Mouse (Mus musculus): ENCODE measurements around the gene Mprip. TPM values are rescaled to one million over a fixed set of nuclear protein-coding genes. Genes with fewer than 3 reads are reported as not detected.
A peak's percentile ranks its signal among the peaks of the same experiment; 100 is the strongest.

The Mprip gene
- polyA plus RNA-seq, 1 experiment = 111 TPM

- no peak for TF ChIP-seq CTCF (IDR thresholded peaks at IDR 0.05; ENCODE audit: insufficient read depth, low read depth, low read length)
- no peak for TF ChIP-seq POLR2A (IDR thresholded peaks at IDR 0.05; ENCODE audit: insufficient read depth, low read depth, low read length)
- Histone ChIP-seq H3K4me3 (ENCODE audit: insufficient read depth, low read depth, low read length) (no peak overlapping the region), H3K27ac (ENCODE audit: insufficient read depth, low read depth, low read length) (no peak overlapping the region), H3K4me1 (ENCODE audit: control insufficient read depth, insufficient read depth, low read length) (no peaks in the 10 kb centered on the region)
- 60% methylated on average over 7 of the region's 7 CpGs for WGBS
Observed at GRCm38 (mm10) chr11:59645036-59645435, 16.1 kb upstream of the Mprip start.

- Histone ChIP-seq H3K27ac (ENCODE audit: insufficient read depth, low read depth, low read length) (no peak overlapping the region), H3K4me3 (ENCODE audit: insufficient read depth, low read depth, low read length) (no peak overlapping the region), H3K4me1 (ENCODE audit: control insufficient read depth, insufficient read depth, low read length) (no peaks in the 10 kb centered on the region)
- 76% methylated on average over 4 of the region's 4 CpGs for WGBS
- TF ChIP-seq POLR2A (IDR thresholded peaks at IDR 0.05; ENCODE audit: insufficient read depth, low read depth, low read length) (no peak), CTCF (IDR thresholded peaks at IDR 0.05; ENCODE audit: insufficient read depth, low read depth, low read length) (no peak)
Observed at GRCm38 (mm10) chr11:59649058-59649457, 12.0 kb upstream of the Mprip start.

GRCm38 (mm10) chr11:59653003-59653402, 8.1 kb upstream of the Mprip start:
- no peak overlapping the region for H3K27ac ChIP-seq (ENCODE audit: insufficient read depth, low read depth, low read length)
- TF ChIP-seq CTCF (IDR thresholded peaks at IDR 0.05; ENCODE audit: insufficient read depth, low read depth, low read length) (no peak), POLR2A (IDR thresholded peaks at IDR 0.05; ENCODE audit: insufficient read depth, low read depth, low read length) (no peak)
- WGBS = 84% methylated on average over 2 of the region's 2 CpGs
- no peak overlapping the region for H3K4me3 ChIP-seq (ENCODE audit: insufficient read depth, low read depth, low read length)
- no peaks in the 10 kb centered on the region for H3K4me1 ChIP-seq (ENCODE audit: control insufficient read depth, insufficient read depth, low read length)

- no peaks in the 10 kb centered on the region for H3K4me1 ChIP-seq (ENCODE audit: control insufficient read depth, insufficient read depth, low read length)
- 87% methylated on average over 2 of the region's 2 CpGs for WGBS
- TF ChIP-seq CTCF (IDR thresholded peaks at IDR 0.05; ENCODE audit: insufficient read depth, low read depth, low read length) = no peak
- TF ChIP-seq POLR2A (IDR thresholded peaks at IDR 0.05; ENCODE audit: insufficient read depth, low read depth, low read length) = no peak
Observed at GRCm38 (mm10) chr11:59653547-59653946, 7.6 kb upstream of the Mprip start.

GRCm38 (mm10) chr11:59655337-59655736, 5.8 kb upstream of the Mprip start:
- H3K4me3 ChIP-seq (ENCODE audit: insufficient read depth, low read depth, low read length) = no peak overlapping the region
- no peak overlapping the region for H3K27ac ChIP-seq (ENCODE audit: insufficient read depth, low read depth, low read length)
- TF ChIP-seq POLR2A (IDR thresholded peaks at IDR 0.05; ENCODE audit: insufficient read depth, low read depth, low read length) (no peak), CTCF (IDR thresholded peaks at IDR 0.05; ENCODE audit: insufficient read depth, low read depth, low read length) (no peak)
- H3K4me1 ChIP-seq (ENCODE audit: control insufficient read depth, insufficient read depth, low read length) = no peaks in the 10 kb centered on the region
- 92% methylated on average over 5 of the region's 5 CpGs for WGBS

More at GRCm38 (mm10) chr11:59653547-59653946, 7.6 kb upstream of the Mprip start:
- H3K4me3 ChIP-seq (ENCODE audit: insufficient read depth, low read depth, low read length) = no peak overlapping the region
- no peak overlapping the region for H3K27ac ChIP-seq (ENCODE audit: insufficient read depth, low read depth, low read length)

GRCm38 (mm10) chr11:59656016-59656415, 5.1 kb upstream of the Mprip start:
- Histone ChIP-seq H3K4me1 (ENCODE audit: control insufficient read depth, insufficient read depth, low read length) (no peaks in the 10 kb centered on the region), H3K4me3 (ENCODE audit: insufficient read depth, low read depth, low read length) (no peak overlapping the region), H3K27ac (ENCODE audit: insufficient read depth, low read depth, low read length) (no peak overlapping the region)
- WGBS = 69% methylated on average over 7 of the region's 7 CpGs
- no peak for TF ChIP-seq CTCF (IDR thresholded peaks at IDR 0.05; ENCODE audit: insufficient read depth, low read depth, low read length)
- TF ChIP-seq POLR2A (IDR thresholded peaks at IDR 0.05; ENCODE audit: insufficient read depth, low read depth, low read length) = no peak

- Histone ChIP-seq H3K4me1 (ENCODE audit: control insufficient read depth, insufficient read depth, low read length) (peaks cover 5% of the 10 kb centered on the region), H3K4me3 (ENCODE audit: insufficient read depth, low read depth, low read length) (peak overlapping the region; percentile 66), H3K27ac (ENCODE audit: insufficient read depth, low read depth, low read length) (peak overlapping the region; percentile 44)
- TF ChIP-seq CTCF (IDR thresholded peaks at IDR 0.05; ENCODE audit: insufficient read depth, low read depth, low read length) = no peak
- TF ChIP-seq POLR2A (IDR thresholded peaks at IDR 0.05; ENCODE audit: insufficient read depth, low read depth, low read length) = no peak
- WGBS = 4% methylated on average over 28 of the region's 28 CpGs
Observed at GRCm38 (mm10) chr11:59661601-59662248, 620 bp downstream of the Mprip start.

GRCm38 (mm10) chr11:59662249-59662788, 1.2 kb downstream of the Mprip start:
- Histone ChIP-seq H3K4me1 (ENCODE audit: control insufficient read depth, insufficient read depth, low read length) (peaks cover 5% of the 10 kb centered on the region), H3K4me3 (ENCODE audit: insufficient read depth, low read depth, low read length) (peak overlapping the region; percentile 66), H3K27ac (ENCODE audit: insufficient read depth, low read depth, low read length) (peak overlapping the region; percentile 44)
- TF ChIP-seq CTCF (IDR thresholded peaks at IDR 0.05; ENCODE audit: insufficient read depth, low read depth, low read length) (no peak), POLR2A (IDR thresholded peaks at IDR 0.05; ENCODE audit: insufficient read depth, low read depth, low read length) (0 out of 2 replicates have a peak, but pooled peaks have one; percentile 28)
- WGBS = 10% methylated on average over 81 of the region's 82 CpGs

- Histone ChIP-seq H3K4me3 (ENCODE audit: insufficient read depth, low read depth, low read length) (peak overlapping the region; percentile 66), H3K4me1 (ENCODE audit: control insufficient read depth, insufficient read depth, low read length) (peaks cover 5% of the 10 kb centered on the region), H3K27ac (ENCODE audit: insufficient read depth, low read depth, low read length) (peak overlapping the region; percentile 70)
- TF ChIP-seq POLR2A (IDR thresholded peaks at IDR 0.05; ENCODE audit: insufficient read depth, low read depth, low read length) (no peak), CTCF (IDR thresholded peaks at IDR 0.05; ENCODE audit: insufficient read depth, low read depth, low read length) (no peak)
- under 1% methylated on average over 30 of the region's 30 CpGs for WGBS
Observed at GRCm38 (mm10) chr11:59662877-59663775, 2.0 kb downstream of the Mprip start.
